Mouse (Mus musculus) heart, adult 2 months (tissue): ENCODE results near the gene Stk40. TPM values are rescaled to one million over a fixed set of nuclear protein-coding genes. Genes with fewer than 3 reads are reported as not detected.
A peak's percentile ranks its signal among the peaks of the same experiment; 100 is the strongest.

Experiments
- DNase-seq, 2 experiments: peaks; one replicate each; pipeline ENCODE4 v3.0.0; 2021
- H3K27ac ChIP-seq: fragments of 200-600 bp; 2 replicates; pipeline ENCODE4 v1.8.1; 2022
- H3K27me3 ChIP-seq: fragments of 200-500 bp; 2 replicates; pipeline ENCODE4 v1.6.1; 2012; ENCODE audit warnings: mild to moderate bottlenecking, low read length, inconsistent platforms, mixed read lengths; ENCODE audit not compliant: control insufficient read depth, insufficient read depth
- H3K36me3 ChIP-seq: fragments of 200-500 bp; 2 replicates; pipeline ENCODE4 v1.6.1; 2012; ENCODE audit warnings: low read length, inconsistent platforms; ENCODE audit not compliant: control insufficient read depth, insufficient read depth
- H3K4me1 ChIP-seq: fragments of 200-500 bp; 2 replicates; pipeline ENCODE4 v1.6.1; 2011; ENCODE audit warnings: low read length; ENCODE audit not compliant: control insufficient read depth, insufficient read depth
- H3K4me3 ChIP-seq: fragments of 200-600 bp; 2 replicates; pipeline ENCODE4 v1.8.1; 2022
- H3K79me2 ChIP-seq: fragments of 200-500 bp; replicated peaks from 2 replicates; pipeline ENCODE4 v1.6.1; 2012; ENCODE audit warnings: mild to moderate bottlenecking, inconsistent platforms, low read length, moderate library complexity, mixed read lengths; ENCODE audit not compliant: control insufficient read depth, insufficient read depth
- H3K9ac ChIP-seq: fragments of 200-500 bp; 2 replicates; pipeline ENCODE4 v1.6.1; 2012; ENCODE audit warnings: low read depth, mild to moderate bottlenecking, control low read depth, inconsistent platforms, low read length, mixed read lengths
- CTCF ChIP-seq: fragments of 200-600 bp; IDR thresholded peaks from 2 replicates; pipeline ENCODE4 v1.8.1; 2022; ENCODE audit warnings: antibody characterized with exemption, mild to moderate bottlenecking, moderate library complexity
- EP300 ChIP-seq: fragments of 200-500 bp; IDR thresholded peaks from 2 replicates; pipeline ENCODE4 v1.6.1; 2011; ENCODE audit warnings: low read depth, low read length, control low read depth; ENCODE audit not compliant: insufficient read depth
- POLR2A ChIP-seq: fragments of 200-500 bp; IDR thresholded peaks from 2 replicates; pipeline ENCODE4 v1.6.1; 2011; ENCODE audit warnings: mild to moderate bottlenecking, low read depth, low read length, control low read depth; ENCODE audit not compliant: insufficient read depth
- WGBS: fragments of 180-500 bp; shearing (Covaris S2); methylation state at CpG from one replicate; pipeline ENCODE4 v1.1.7; 2018; 5-methylcytosine and 5-hydroxymethylcytosine counted together
- intact Hi-C: fragments of 180-260 bp; cut with DNase I; formaldehyde crosslinking; loops from one replicate; pipeline ENCODE4 v1.15.1; 2025
- polyA plus RNA-seq: library from polyadenylated mRNA; depleted of rRNA; stranded (reverse); fragments of >200 nt; gene quantifications from 2 replicates; pipeline ENCODE4 v1.2.3, GENCODE M21; 2012
- total RNA-seq, 2 experiments: library from RNA; stranded (reverse); gene quantifications; 2 replicates each; pipeline ENCODE4 v1.2.3; 2021

Stk40 gene
- total and polyA plus RNA-seq, 3 experiments: 36.7 to 53.8 (median 41.6) TPM

- TF ChIP-seq EP300: no peak
- TF ChIP-seq POLR2A: no peak
- TF ChIP-seq CTCF: no peak
- Histone ChIP-seq H3K36me3 (no peaks in the 10 kb centered on the region), H3K27ac (no peak overlapping the region), H3K27me3 (no peaks in the 10 kb centered on the region), H3K79me2 (no peaks in the 10 kb centered on the region), H3K9ac (no peak overlapping the region), H3K4me1 (peaks cover 6% of the 10 kb centered on the region), H3K4me3 (no peak overlapping the region)
- no peak for DNase-seq
- WGBS: 56% methylated on average over 4 of the region's 4 CpGs
- intact Hi-C loops: no loop called here
These were observed 30.9 kb downstream of the Stk40 start for GRCm38 (mm10) chr4:126134639-126135038.

GRCm38 (mm10) chr4:126137773-126138172 lies 34.0 kb downstream of the Stk40 start:
- no peak for TF ChIP-seq CTCF
- TF ChIP-seq EP300: no peak
- no peak for TF ChIP-seq POLR2A
- intact Hi-C loops: no loop called here
- Histone ChIP-seq H3K27ac (no peak overlapping the region), H3K36me3 (no peaks in the 10 kb centered on the region), H3K79me2 (no peaks in the 10 kb centered on the region), H3K4me1 (peaks cover 5% of the 10 kb centered on the region; the same call in 1 of the 2 replicates), H3K9ac (no peak overlapping the region), H3K4me3 (no peak overlapping the region), H3K27me3 (no peaks in the 10 kb centered on the region)
- no peak for DNase-seq
- 78% methylated on average over 4 of the region's 4 CpGs for WGBS

GRCm38 (mm10) chr4:126141021-126141420 lies 37.3 kb downstream of the Stk40 start:
- intact Hi-C loops: no loop called here
- peak in 1 of 2 experiments; percentile 22 for DNase-seq
- Histone ChIP-seq H3K9ac (no peak overlapping the region), H3K27me3 (no peaks in the 10 kb centered on the region), H3K79me2 (no peaks in the 10 kb centered on the region), H3K4me3 (no peak overlapping the region), H3K4me1 (peaks cover 10% of the 10 kb centered on the region), H3K36me3 (no peaks in the 10 kb centered on the region), H3K27ac (peak overlapping the region; percentile 36; the same call in 1 of the 2 replicates)
- TF ChIP-seq POLR2A (no peak), CTCF (no peak), EP300 (no peak)
- 44% methylated on average over 5 of the region's 5 CpGs for WGBS

- WGBS: 25% methylated on average over 4 of the region's 4 CpGs
- no peaks in the 10 kb centered on the region; the same call in 1 of the 2 replicates for H3K36me3 ChIP-seq
- H3K4me1 ChIP-seq: peaks cover 18% of the 10 kb centered on the region
- no peak overlapping the region for H3K4me3 ChIP-seq
- DNase-seq: peak in 1 of 2 experiments; percentile 36
- H3K79me2 ChIP-seq: no peaks in the 10 kb centered on the region
- H3K9ac ChIP-seq: no peak overlapping the region
- no peaks in the 10 kb centered on the region for H3K27me3 ChIP-seq
- H3K27ac ChIP-seq: peak overlapping the region; percentile 38
- TF ChIP-seq EP300: no peak
- peak; percentile 47 for TF ChIP-seq CTCF
- intact Hi-C loops: no loop called here
These were observed 41.6 kb downstream of the Stk40 start for GRCm38 (mm10) chr4:126145396-126145795.

GRCm38 (mm10) chr4:126146974-126147532 lies 43.3 kb downstream of the Stk40 start:
- Histone ChIP-seq H3K79me2 (no peaks in the 10 kb centered on the region), H3K9ac (no peak overlapping the region), H3K4me1 (peaks cover 20% of the 10 kb centered on the region), H3K36me3 (no peaks in the 10 kb centered on the region; the same call in 1 of the 2 replicates), H3K27me3 (no peaks in the 10 kb centered on the region), H3K4me3 (no peak overlapping the region), H3K27ac (peak overlapping the region; percentile 95)
- no peak for DNase-seq
- WGBS: 67% methylated on average over 9 of the region's 9 CpGs
- TF ChIP-seq POLR2A (no peak), EP300 (no peak), CTCF (no peak)
- intact Hi-C loops: loop anchor here (2.0 kb wide), 1 partner anchor 34 kb away; no protein-coding TSS in a partner anchor

GRCm38 (mm10) chr4:126147533-126148160 lies 43.9 kb downstream of the Stk40 start, which contains the start of gene Eva1b:
TSS of gene Eva1b (plus strand) at chr4:126147744.
- H3K27me3 ChIP-seq: no peaks in the 10 kb centered on the region
- TF ChIP-seq POLR2A: no peak
- no peak for TF ChIP-seq CTCF
- TF ChIP-seq EP300: no peak
- H3K9ac ChIP-seq: peak within 1 kb of the TSS; percentile 91
- peak within 1 kb of the TSS; percentile 61 for H3K4me3 ChIP-seq
- WGBS: 15% methylated on average over 24 of the region's 24 CpGs
- H3K36me3 ChIP-seq: no peaks in the 10 kb centered on the region; the same call in 1 of the 2 replicates
- peak; percentile 72 for DNase-seq
- peak within 1 kb of the TSS; percentile 95 for H3K27ac ChIP-seq
- peaks cover 20% of the 10 kb centered on the region for H3K4me1 ChIP-seq
- H3K79me2 ChIP-seq: no peaks in the 10 kb centered on the region
- intact Hi-C loops: loop anchor here (2.0 kb wide), 1 partner anchor 35 kb away; no protein-coding TSS in a partner anchor
